Mouse (Mus musculus) heart, postnatal 0 days (tissue): ENCODE results near the gene Sds.

Experiments
- CTCF ChIP-seq: IDR thresholded peaks from 2 replicates; pipeline ENCODE4 v1.5.1; 2016; ENCODE audit warnings: antibody characterized with exemption, control low read depth, low read depth
- EP300 ChIP-seq: IDR thresholded peaks from 2 replicates; pipeline ENCODE4 v1.6.1; 2016; ENCODE audit warnings: antibody characterized with exemption, low read depth

DNA sequence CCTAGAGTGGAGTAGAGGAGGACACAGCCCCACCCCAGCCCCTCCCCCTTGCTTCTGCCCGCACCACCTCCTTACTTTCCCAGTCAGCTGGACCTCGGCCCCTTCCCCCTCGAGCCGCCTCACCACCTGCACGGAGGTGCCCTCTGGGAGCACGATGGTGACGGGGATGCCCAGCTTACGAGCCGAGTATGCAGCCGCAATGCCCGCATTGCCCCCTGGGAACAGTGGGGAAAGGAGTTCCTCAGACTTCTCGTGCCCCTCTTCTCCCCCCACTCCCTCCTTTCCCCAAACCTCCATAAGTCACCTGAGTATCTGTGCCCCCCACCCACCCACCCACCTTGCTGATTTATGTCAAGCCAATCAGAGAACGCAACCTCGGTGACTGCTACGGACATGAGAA, 14.4 kb upstream of the Sds start:
- TF ChIP-seq CTCF, result no peak
- no peak for TF ChIP-seq EP300
